29 mouse cellular contexts compared by ENCODE assay signal in genomic region chr8:89002128-89002527, GRCm38 (mm10). TPM values are rescaled to one million over a fixed set of nuclear protein-coding genes. Genes with fewer than 3 reads are reported as not detected.
A peak's percentile ranks its signal among the peaks of the same experiment; 100 is the strongest.
DNase-seq lines count a peak whose midpoint lies in the region; ATAC-seq and TF ChIP-seq lines count a peak whose summit lies in the region.
"Had no signal": no experiment of that assay in that cellular context is flagged by ENCODE, and none has a peak within 500 bp of the region (broad histone marks: within the 10 kb centered on the region; RNA-seq: fewer than 3 reads in every experiment).

No protein-coding gene starts in this region.

- no peaks in the 10 kb centered on the region for H3K9me3 ChIP-seq in midbrain, embryonic 10.5 days (replicated peaks)
- H3K9me3 ChIP-seq in midbrain, embryonic 11.5 days (ENCODE audit: control insufficient read depth, low read length), result no peaks in the 10 kb centered on the region
- no peaks in the 10 kb centered on the region for H3K9me3 ChIP-seq in liver, embryonic 12.5 days (replicated peaks)
- H3K9me3 ChIP-seq in liver, postnatal 0 days (ENCODE audit: low read length), result no peaks in the 10 kb centered on the region
- H3K9me3 ChIP-seq: forebrain, embryonic 12.5 days; limb, embryonic 10.5 days; limb, embryonic 15.5 days; midbrain, embryonic 12.5 days; neural tube, embryonic 12.5 days had no signal

- TF ChIP-seq EP300 in liver, postnatal 0 days (IDR thresholded peaks at IDR 0.05; ENCODE audit: low read depth), result no peak

- peak overlapping the region; percentile 29; the same call in 1 of the 2 replicates for H3K27ac ChIP-seq in midbrain, embryonic 10.5 days (replicated peaks)
- H3K27ac ChIP-seq in midbrain, embryonic 11.5 days (ENCODE audit: low read depth, low read length), result no peak overlapping the region
- no peak overlapping the region for H3K27ac ChIP-seq in liver, embryonic 12.5 days
- no peak overlapping the region for H3K27ac ChIP-seq in liver, postnatal 0 days (ENCODE audit: low read depth)
- H3K27ac ChIP-seq: forebrain, embryonic 12.5 days; heart, adult 2 months; heart, embryonic 13.5 days; hindbrain, embryonic 14.5 days; limb, embryonic 10.5 days; limb, embryonic 15.5 days; liver, embryonic 14.5 days; midbrain, embryonic 12.5 days; neural tube, embryonic 12.5 days had no signal

- no peak for ATAC-seq in midbrain, embryonic 11.5 days (ENCODE audit: low FRiP score)
- no peak for ATAC-seq in liver, embryonic 12.5 days
- ATAC-seq in liver, postnatal 0 days, result no peak
- ATAC-seq: CD4-positive, CD25-positive, alpha-beta regulatory T cell, adult 4 months; forebrain, postnatal 0 days had no signal

- H3K4me3 ChIP-seq in midbrain, embryonic 10.5 days, result no peak overlapping the region
- H3K4me3 ChIP-seq in midbrain, embryonic 11.5 days (ENCODE audit: low read depth, low read length), result no peak overlapping the region
- H3K4me3 ChIP-seq in liver, embryonic 12.5 days, result no peak overlapping the region
- H3K4me3 ChIP-seq in liver, postnatal 0 days (ENCODE audit: low read depth, low read length), result no peak overlapping the region
- H3K4me3 ChIP-seq: erythroblast, embryonic 14.5 days; forebrain, embryonic 12.5 days; heart, adult 2 months; heart, embryonic 13.5 days; limb, embryonic 10.5 days; limb, embryonic 15.5 days; midbrain, embryonic 12.5 days; myocyte; neural tube, embryonic 12.5 days had no signal

- peaks cover 50% of the 10 kb centered on the region for H3K27me3 ChIP-seq in midbrain, embryonic 10.5 days (ENCODE audit: low read depth, poor library complexity, severe bottlenecking)
- H3K27me3 ChIP-seq in midbrain, embryonic 11.5 days (ENCODE audit: control insufficient read depth, insufficient read depth, low read length), result no peaks in the 10 kb centered on the region; the same call in 1 of the 2 replicates
- peaks cover 31% of the 10 kb centered on the region for H3K27me3 ChIP-seq in liver, embryonic 12.5 days (replicated peaks)
- peaks cover 8% of the 10 kb centered on the region for H3K27me3 ChIP-seq in liver, postnatal 0 days (ENCODE audit: insufficient read depth, low read length)

- WGBS in midbrain, embryonic 10.5 days, result 64% methylated on average over 2 of the region's 2 CpGs
- 74% methylated on average over 2 of the region's 2 CpGs for WGBS in midbrain, embryonic 11.5 days
- 39% methylated on average over 2 of the region's 2 CpGs for whole genome bisulfite sequencing in liver, embryonic 12.5 days (ENCODE audit: insufficient replicate concordance)
- WGBS in liver, postnatal 0 days (ENCODE audit: insufficient replicate concordance), result 41% methylated on average over 2 of the region's 2 CpGs

- no peaks in the 10 kb centered on the region for H3K36me3 ChIP-seq in midbrain, embryonic 10.5 days
- no peaks in the 10 kb centered on the region for H3K36me3 ChIP-seq in midbrain, embryonic 11.5 days (ENCODE audit: control insufficient read depth, insufficient read depth, low read length)
- no peaks in the 10 kb centered on the region for H3K36me3 ChIP-seq in liver, embryonic 12.5 days
- H3K36me3 ChIP-seq in liver, postnatal 0 days (replicated peaks; ENCODE audit: insufficient read depth, low read length), result no peaks in the 10 kb centered on the region
- H3K36me3 ChIP-seq: forebrain, embryonic 12.5 days; heart, embryonic 13.5 days; limb, embryonic 10.5 days; limb, embryonic 15.5 days; midbrain, embryonic 12.5 days; neural tube, embryonic 12.5 days had no signal

- TF ChIP-seq CTCF in liver, postnatal 0 days (IDR thresholded peaks at IDR 0.05; ENCODE audit: low read depth), result no peak

- no peak for DNase-seq in midbrain, embryonic 10.5 days (ENCODE audit: low spot score)
- DNase-seq in midbrain, embryonic 11.5 days (ENCODE audit: low spot score, missing footprints), result no peak
- DNase-seq in R1 (ENCODE audit: low read depth, low spot score), result peak; percentile 55
- peak; percentile 12 for DNase-seq in lung, postnatal 36 days
- no peak for DNase-seq in spleen, adult 12 weeks (ENCODE audit: low spot score)
- no peak for DNase-seq in liver, postnatal 0 days
- DNase-seq: adrenal gland, postnatal 25 days; cerebellum, adult 18-20 months; cerebellum, postnatal 10 days; forebrain, postnatal 0 days; heart, adult 2 months; heart, postnatal 10 days; kidney, adult 2 months; kidney, postnatal 4 days; right cerebral cortex, adult 18-20 months; thymus, adult 2 months; thymus, postnatal 4 days had no signal

- H3K4me2 ChIP-seq in midbrain, embryonic 11.5 days, result no peak overlapping the region
- no peak overlapping the region for H3K4me2 ChIP-seq in liver, embryonic 12.5 days
- no peak overlapping the region for H3K4me2 ChIP-seq in liver, postnatal 0 days (ENCODE audit: low read depth, low read length)
- H3K4me2 ChIP-seq: forebrain, embryonic 12.5 days; heart, embryonic 13.5 days; hindbrain, embryonic 14.5 days; limb, embryonic 15.5 days; midbrain, embryonic 12.5 days; neural tube, embryonic 12.5 days had no signal

- H3K4me1 ChIP-seq in midbrain, embryonic 10.5 days, result peaks cover 40% of the 10 kb centered on the region
- peaks cover 19% of the 10 kb centered on the region for H3K4me1 ChIP-seq in midbrain, embryonic 11.5 days (ENCODE audit: control insufficient read depth, insufficient read depth, low read length)
- no peaks in the 10 kb centered on the region for H3K4me1 ChIP-seq in liver, embryonic 12.5 days
- no peaks in the 10 kb centered on the region; the same call in 1 of the 2 replicates for H3K4me1 ChIP-seq in liver, postnatal 0 days (ENCODE audit: insufficient read depth)

- no peak overlapping the region for H3K9ac ChIP-seq in midbrain, embryonic 11.5 days (ENCODE audit: low read length)
- H3K9ac ChIP-seq in liver, embryonic 12.5 days, result no peak overlapping the region
- no peak overlapping the region for H3K9ac ChIP-seq in liver, postnatal 0 days (replicated peaks)
- H3K9ac ChIP-seq: forebrain, embryonic 12.5 days; forebrain, postnatal 0 days; heart, embryonic 13.5 days; hindbrain, embryonic 14.5 days; limb, embryonic 15.5 days; liver, embryonic 14.5 days; midbrain, embryonic 12.5 days; neural tube, embryonic 12.5 days had no signal

RNA-seq across cellular contexts. Expression of gene Sall1, which starts 41.8 kb away (rescaled TPM):
- 15.3 and 17.5 TPM in 2 replicates for polyA plus RNA-seq in midbrain, embryonic 10.5 days (2016; fragmentation: Nextera tagmentation; extraction: Ambion mirVana)
- 17.0 and 17.1 TPM in 2 replicates for polyA plus RNA-seq in midbrain, embryonic 11.5 days (2014; fragmentation: Nextera tagmentation; extraction: Ambion mirVana)
- polyA plus RNA-seq in liver, embryonic 12.5 days (2016; fragmentation: Nextera tagmentation; extraction: Ambion mirVana), result 1.4 and 1.6 TPM in 2 replicates
- 3.3 and 3.9 TPM in 2 replicates for polyA plus RNA-seq in liver, postnatal 0 days (2015; fragmentation: Nextera tagmentation; extraction: Ambion mirVana)
- polyA plus RNA-seq: CD4-positive, CD25-positive, alpha-beta regulatory T cell, adult 4 months; erythroblast, embryonic 14.5 days; myocyte had no signal

Comparison
In these comparisons a context has a peak if more than half of its experiments do, and no peak if none do; other contexts are left out.
1. DNase-seq: peak in R1 (single experiment) and lung, postnatal 36 days (single experiment); none in midbrain, embryonic 10.5 days (single experiment), midbrain, embryonic 11.5 days (single experiment), spleen, adult 12 weeks (single experiment) and liver, postnatal 0 days (single experiment).